Mouse (Mus musculus) liver, adult 2 months (tissue): ENCODE results near the gene Prss56. TPM values are rescaled to one million over a fixed set of nuclear protein-coding genes. Genes with fewer than 3 reads are reported as not detected.

Experiments
- DNase-seq: peaks from one replicate; pipeline ENCODE4 v3.0.0-alpha.2; 2011; ENCODE audit warnings: low read depth, low spot score; ENCODE audit errors: extremely low read depth
- H3K27ac ChIP-seq: fragments of 200-500 bp; replicated peaks from 2 replicates; pipeline ENCODE4 v1.5.1; 2012; ENCODE audit warnings: low read depth, mild to moderate bottlenecking, control low read depth, inconsistent platforms, low read length; ENCODE audit not compliant: insufficient read depth
- H3K27me3 ChIP-seq: fragments of 200-500 bp; 2 replicates; pipeline ENCODE4 v1.6.1; 2012; ENCODE audit warnings: mild to moderate bottlenecking, moderate library complexity, low read length, inconsistent platforms; ENCODE audit not compliant: control insufficient read depth, insufficient read depth
- H3K36me3 ChIP-seq: fragments of 200-500 bp; 2 replicates; pipeline ENCODE4 v1.6.1; 2012; ENCODE audit warnings: low read length, inconsistent platforms; ENCODE audit not compliant: control insufficient read depth, insufficient read depth
- H3K4me1 ChIP-seq: fragments of 200-500 bp; 2 replicates; pipeline ENCODE4 v1.6.1; 2011; ENCODE audit warnings: low read length; ENCODE audit not compliant: control insufficient read depth, insufficient read depth
- H3K4me3 ChIP-seq: fragments of 200-500 bp; 2 replicates; pipeline ENCODE4 v1.5.1; 2011; ENCODE audit warnings: low read depth, mild to moderate bottlenecking, control low read depth, low read length, moderate library complexity; ENCODE audit not compliant: insufficient read depth
- H3K79me2 ChIP-seq: fragments of 200-500 bp; 2 replicates; pipeline ENCODE4 v1.6.1; 2012; ENCODE audit warnings: inconsistent platforms, mild to moderate bottlenecking, low read length, moderate library complexity; ENCODE audit not compliant: control insufficient read depth, insufficient read depth
- H3K9ac ChIP-seq: fragments of 200-500 bp; 2 replicates; pipeline ENCODE4 v1.6.1; 2012; ENCODE audit warnings: low read depth, mild to moderate bottlenecking, control low read depth, inconsistent platforms, low read length
- CTCF ChIP-seq: fragments of 200-500 bp; IDR thresholded peaks from 2 replicates; pipeline ENCODE4 v1.5.1; 2011; ENCODE audit warnings: low read depth, low read length, control low read depth
- POLR2A ChIP-seq: fragments of 200-500 bp; IDR thresholded peaks from 2 replicates; pipeline ENCODE4 v1.6.1; 2011; ENCODE audit warnings: low read length, control low read depth; ENCODE audit not compliant: insufficient read depth; ENCODE audit errors: extremely low read depth
- WGBS: fragments of 180-500 bp; shearing (Covaris S2); methylation state at CpG from one replicate; pipeline ENCODE4 v1.1.7; 2018; 5-methylcytosine and 5-hydroxymethylcytosine counted together
- polyA plus RNA-seq: library from polyadenylated mRNA; depleted of rRNA; stranded (reverse); fragments of >200 nt; gene quantifications from 2 replicates; pipeline ENCODE4 v1.2.3, GENCODE M21; 2012
- total RNA-seq: library from RNA; depleted of rRNA; stranded (reverse); fragments of >200 nt; gene quantifications from 2 replicates; pipeline ENCODE4 v1.2.3, GENCODE M21; 2014

The Prss56 gene
- total and polyA plus RNA-seq, 2 experiments, result not detected

GRCm38 (mm10) chr1:87200811-87201210 lies 17.7 kb downstream of the Prss56 start:
- H3K79me2 ChIP-seq, result no peaks in the 10 kb centered on the region
- H3K9ac ChIP-seq, result no peak overlapping the region
- TF ChIP-seq CTCF (no peak), POLR2A (no peak)
- no peak overlapping the region for H3K4me3 ChIP-seq
- no peaks in the 10 kb centered on the region for H3K27me3 ChIP-seq
- no peaks in the 10 kb centered on the region for H3K4me1 ChIP-seq
- no peak overlapping the region for H3K27ac ChIP-seq
- 42% methylated on average over 2 of the region's 2 CpGs for WGBS
- no peak for DNase-seq
- H3K36me3 ChIP-seq, result no peaks in the 10 kb centered on the region

GRCm38 (mm10) chr1:87201848-87202247 lies 18.7 kb downstream of the Prss56 start:
- H3K27me3 ChIP-seq, result no peaks in the 10 kb centered on the region
- DNase-seq, result no peak
- TF ChIP-seq POLR2A (no peak), CTCF (no peak)
- H3K27ac ChIP-seq, result no peak overlapping the region
- no peaks in the 10 kb centered on the region for H3K36me3 ChIP-seq
- H3K79me2 ChIP-seq, result no peaks in the 10 kb centered on the region
- H3K4me1 ChIP-seq, result no peaks in the 10 kb centered on the region
- WGBS, result 52% methylated on average over 1 of the region's 1 CpGs
- H3K9ac ChIP-seq, result no peak overlapping the region
- no peak overlapping the region for H3K4me3 ChIP-seq

GRCm38 (mm10) chr1:87203779-87204178 lies 20.7 kb downstream of the Prss56 start:
- Histone ChIP-seq H3K4me1 (no peaks in the 10 kb centered on the region), H3K27ac (no peak overlapping the region), H3K79me2 (no peaks in the 10 kb centered on the region), H3K4me3 (no peak overlapping the region), H3K9ac (no peak overlapping the region), H3K36me3 (no peaks in the 10 kb centered on the region), H3K27me3 (0 out of 2 replicates have a peak, but pooled peaks cover 2% of the 10 kb centered on the region)
- no peak for DNase-seq
- WGBS, result 78% methylated on average over 5 of the region's 5 CpGs
- TF ChIP-seq POLR2A (no peak), CTCF (no peak)

GRCm38 (mm10) chr1:87204465-87204864 lies 21.4 kb downstream of the Prss56 start, which contains the start of gene Chrng:
TSS of gene Chrng (plus strand) at chr1:87204657.
- H3K36me3 ChIP-seq, result no peaks in the 10 kb centered on the region

GRCm38 (mm10) chr1:87205038-87205437 lies 21.9 kb downstream of the Prss56 start:
- no peak overlapping the region for H3K4me3 ChIP-seq
- 61% methylated on average over 6 of the region's 6 CpGs for WGBS
- 0 out of 2 replicates have a peak, but pooled peaks cover 2% of the 10 kb centered on the region for H3K27me3 ChIP-seq
- no peak overlapping the region for H3K9ac ChIP-seq
- H3K79me2 ChIP-seq, result no peaks in the 10 kb centered on the region
- no peaks in the 10 kb centered on the region for H3K4me1 ChIP-seq
- no peak overlapping the region for H3K27ac ChIP-seq
- no peak for DNase-seq
- TF ChIP-seq POLR2A (no peak), CTCF (no peak)
- H3K36me3 ChIP-seq, result no peaks in the 10 kb centered on the region

More at GRCm38 (mm10) chr1:87204465-87204864, 21.4 kb downstream of the Prss56 start, which contains the start of gene Chrng:
- H3K79me2 ChIP-seq, result no peaks in the 10 kb centered on the region
- no peaks in the 10 kb centered on the region for H3K4me1 ChIP-seq
- H3K4me3 ChIP-seq, result no peak within 1 kb of the TSS
- TF ChIP-seq CTCF (no peak), POLR2A (no peak)
- 90% methylated on average over 7 of the region's 7 CpGs for WGBS
- H3K9ac ChIP-seq, result no peak within 1 kb of the TSS
- 0 out of 2 replicates have a peak, but pooled peaks cover 2% of the 10 kb centered on the region for H3K27me3 ChIP-seq
- H3K27ac ChIP-seq, result no peak within 1 kb of the TSS
- DNase-seq, result no peak

GRCm38 (mm10) chr1:87205502-87205901 lies 22.4 kb downstream of the Prss56 start:
- 56% methylated on average over 3 of the region's 3 CpGs for WGBS
- Histone ChIP-seq H3K36me3 (no peaks in the 10 kb centered on the region), H3K27me3 (0 out of 2 replicates have a peak, but pooled peaks cover 2% of the 10 kb centered on the region), H3K4me3 (no peak overlapping the region), H3K27ac (no peak overlapping the region), H3K9ac (no peak overlapping the region), H3K79me2 (no peaks in the 10 kb centered on the region), H3K4me1 (no peaks in the 10 kb centered on the region)
- no peak for TF ChIP-seq POLR2A
- TF ChIP-seq CTCF, result no peak
- no peak for DNase-seq
